Mouse (Mus musculus) neural tube, embryonic 11.5 days (tissue): Measurements from ENCODE around the gene Fosl1. TPM values are rescaled to one million over a fixed set of nuclear protein-coding genes. Genes with fewer than 3 reads are reported as not detected.
A peak's percentile ranks its signal among the peaks of the same experiment; 100 is the strongest.

Experiments used
- ATAC-seq: fragments of 200-750 bp; cut with Nextera tagmentation; 2 replicates; pipeline ENCODE4 v1.8.0; 2017; ENCODE audit warnings: moderate number of reproducible peaks, mild to moderate bottlenecking, moderate TSS enrichment, moderate library complexity; ENCODE audit not compliant: insufficient read depth, low FRiP score, low TSS enrichment
- DNase-seq: peaks from one replicate; pipeline ENCODE4 v3.0.0-alpha.2; 2015; ENCODE audit warnings: low spot score
- H3K27ac ChIP-seq: fragments of 300-500 bp; sonication (generic); 2 replicates; pipeline ENCODE4 v1.5.1; 2014; ENCODE audit warnings: low read depth, mild to moderate bottlenecking, low read length
- H3K27me3 ChIP-seq: fragments of 300-500 bp; sonication (generic); 2 replicates; pipeline ENCODE4 v1.6.1; 2014; ENCODE audit warnings: mild to moderate bottlenecking, low read length, mixed read lengths; ENCODE audit not compliant: control insufficient read depth, insufficient read depth
- H3K36me3 ChIP-seq: fragments of 300-500 bp; sonication (generic); 2 replicates; pipeline ENCODE4 v1.6.1; 2014; ENCODE audit warnings: mild to moderate bottlenecking, low read length, moderate library complexity, mixed read lengths; ENCODE audit not compliant: control insufficient read depth, insufficient read depth
- H3K4me1 ChIP-seq: fragments of 300-500 bp; sonication (generic); 2 replicates; pipeline ENCODE4 v1.6.1; 2014; ENCODE audit warnings: low read length, mixed read lengths; ENCODE audit not compliant: control insufficient read depth, insufficient read depth
- H3K4me2 ChIP-seq: fragments of 300-500 bp; sonication (generic); 2 replicates; pipeline ENCODE4 v1.6.1; 2014; ENCODE audit warnings: low read depth, mild to moderate bottlenecking, moderate library complexity
- H3K4me3 ChIP-seq: fragments of 300-500 bp; sonication (generic); 2 replicates; pipeline ENCODE4 v1.5.1; 2014; ENCODE audit warnings: low read depth, low read length
- H3K9ac ChIP-seq: fragments of 300-500 bp; sonication (generic); 2 replicates; pipeline ENCODE4 v1.6.1; 2014; ENCODE audit warnings: mild to moderate bottlenecking, low read length
- H3K9me3 ChIP-seq: fragments of 300-500 bp; sonication (generic); 2 replicates; pipeline ENCODE4 v1.6.1; 2016; ENCODE audit warnings: low read length; ENCODE audit not compliant: control insufficient read depth
- WGBS: fragments of 180-500 bp; shearing (Covaris S2); extraction: QIAGEN DNeasy Blood & Tissue Kit; methylation state at CpG from one replicate; pipeline ENCODE4 v1.1.7; 2014; 5-methylcytosine and 5-hydroxymethylcytosine counted together
- polyA plus RNA-seq: library from polyadenylated mRNA; unstranded; fragments of >200 nt; fragmentation: Nextera tagmentation; extraction: Ambion mirVana; gene quantifications from 2 replicates; pipeline ENCODE4 v1.2.1, GENCODE M21; 2014

Gene Fosl1
- polyA plus RNA-seq, 1 experiment from 2014 or later, result not detected

DNA sequence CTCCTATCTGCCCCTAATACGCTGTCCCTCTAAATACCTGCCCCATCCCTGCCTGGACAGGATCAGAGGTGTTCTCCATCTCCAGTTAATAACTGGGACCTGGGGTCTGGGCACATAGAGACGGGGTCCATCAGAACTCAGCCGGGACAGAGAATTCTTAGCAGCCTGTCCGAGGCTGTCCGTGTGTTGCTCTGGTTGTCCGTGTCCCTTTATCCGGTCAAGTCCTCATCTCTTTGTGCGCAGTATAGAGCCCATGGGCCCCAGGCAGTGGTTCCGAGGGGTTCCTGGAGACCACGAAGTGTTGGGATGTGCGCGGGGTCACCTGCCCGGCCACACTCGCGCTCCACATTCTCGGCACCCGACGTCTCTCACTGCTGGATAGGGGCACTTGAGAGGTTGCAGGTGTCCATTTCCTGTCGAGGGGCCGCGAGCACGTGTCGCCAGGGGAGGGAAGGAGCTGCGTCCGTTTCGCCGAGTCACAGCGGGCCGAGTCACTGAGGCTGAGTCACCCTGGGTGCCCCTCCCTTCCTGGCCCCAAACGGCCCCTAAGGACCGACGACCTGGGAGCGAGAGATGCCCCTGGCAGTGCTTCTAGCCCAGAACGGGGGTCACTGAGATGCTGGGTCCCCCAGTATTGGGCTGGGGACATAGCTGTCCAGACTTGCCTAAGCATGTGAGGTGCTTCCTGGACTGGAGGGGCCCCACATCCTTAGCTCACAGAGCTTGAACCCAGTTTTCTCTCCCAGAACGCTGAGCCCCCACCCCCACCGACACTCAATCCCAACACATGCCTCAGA, 1.2 kb downstream of the Fosl1 start:
- H3K9me3 ChIP-seq, result no peaks in the 10 kb centered on the region
- peaks cover 8% of the 10 kb centered on the region for H3K4me1 ChIP-seq
- no peaks in the 10 kb centered on the region for H3K36me3 ChIP-seq
- no peak overlapping the region for H3K27ac ChIP-seq
- no peak for ATAC-seq
- no peak overlapping the region for H3K9ac ChIP-seq
- peak overlapping the region; percentile 90 for H3K4me2 ChIP-seq
- peak overlapping the region; percentile 47 for H3K4me3 ChIP-seq
- WGBS, result 6% methylated on average over 36 of the region's 36 CpGs
- peak; percentile 18 for DNase-seq
- peaks cover 34% of the 10 kb centered on the region for H3K27me3 ChIP-seq

DNA sequence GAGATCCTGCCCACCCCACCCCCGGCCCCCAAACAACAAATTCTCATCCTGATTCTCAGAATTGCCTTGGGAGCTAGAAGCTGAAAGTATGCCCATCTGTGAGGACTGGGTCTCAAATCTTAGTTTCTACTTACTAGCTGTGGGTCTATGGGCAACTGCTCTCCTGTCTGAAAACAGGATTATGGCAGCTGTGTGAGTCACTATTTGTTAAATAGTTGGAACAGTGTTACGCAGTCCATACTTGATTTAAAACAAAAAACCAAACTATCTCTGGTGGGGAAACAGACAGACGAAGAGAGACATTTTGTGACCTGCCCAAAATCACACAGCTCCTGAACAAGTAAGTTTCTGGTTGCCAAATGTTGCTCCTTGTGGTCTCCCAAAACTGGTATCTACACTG, 2.3 kb downstream of the Fosl1 start:
- Histone ChIP-seq H3K4me3 (no peak overlapping the region), H3K9ac (no peak overlapping the region), H3K36me3 (no peaks in the 10 kb centered on the region), H3K27me3 (peaks cover 34% of the 10 kb centered on the region), H3K4me1 (peaks cover 8% of the 10 kb centered on the region), H3K9me3 (no peaks in the 10 kb centered on the region), H3K4me2 (no peak overlapping the region), H3K27ac (no peak overlapping the region)
- ATAC-seq (no peak), DNase-seq (no peak)
- 89% methylated on average over 3 of the region's 3 CpGs for WGBS

DNA sequence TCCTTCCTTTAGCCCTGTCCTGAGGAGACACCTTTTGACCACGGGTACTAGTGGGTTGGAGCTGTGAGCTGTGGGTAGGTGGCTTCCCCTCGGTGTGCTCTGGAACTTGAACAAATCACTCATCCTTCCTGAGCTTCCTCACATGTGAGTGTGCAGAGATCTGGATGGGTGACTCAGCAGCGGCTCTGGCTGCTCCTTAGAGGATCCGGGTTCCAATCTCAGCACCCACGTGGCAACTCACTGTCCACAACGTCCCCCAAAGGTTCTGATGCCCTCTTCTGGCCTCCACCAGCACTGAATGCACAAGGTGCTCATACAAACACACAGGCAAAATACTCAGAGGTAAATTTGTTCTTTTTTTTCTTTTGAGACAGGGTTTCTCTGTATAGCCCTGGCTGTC, 4.4 kb downstream of the Fosl1 start:
- 73% methylated on average over 6 of the region's 6 CpGs for WGBS
- Histone ChIP-seq H3K4me1 (peaks cover 19% of the 10 kb centered on the region), H3K4me3 (no peak overlapping the region), H3K36me3 (no peaks in the 10 kb centered on the region), H3K9ac (no peak overlapping the region), H3K27ac (no peak overlapping the region), H3K27me3 (peaks cover 29% of the 10 kb centered on the region), H3K4me2 (no peak overlapping the region), H3K9me3 (no peaks in the 10 kb centered on the region)
- no peak for ATAC-seq
- no peak for DNase-seq

DNA sequence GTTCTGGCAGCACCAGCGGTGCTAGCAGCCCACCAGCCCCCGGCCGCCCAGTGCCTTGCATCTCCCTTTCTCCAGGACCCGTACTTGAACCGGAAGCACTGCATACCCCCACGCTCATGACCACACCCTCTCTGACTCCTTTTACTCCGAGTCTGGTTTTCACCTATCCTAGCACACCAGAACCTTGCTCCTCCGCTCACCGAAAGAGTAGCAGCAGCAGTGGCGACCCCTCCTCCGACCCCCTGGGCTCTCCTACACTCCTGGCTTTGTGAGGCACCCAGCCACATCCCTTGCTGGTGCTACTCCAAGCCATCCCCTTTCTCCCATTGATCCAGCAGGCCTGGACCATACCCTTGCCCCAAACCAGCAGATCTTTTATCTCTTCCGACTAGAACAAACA, 7.7 kb downstream of the Fosl1 start:
- Histone ChIP-seq H3K36me3 (no peaks in the 10 kb centered on the region), H3K27me3 (peaks cover 5% of the 10 kb centered on the region; the same call in 1 of the 2 replicates), H3K4me2 (peak overlapping the region; percentile 15; the same call in 1 of the 2 replicates), H3K9ac (0 out of 2 replicates have a peak overlapping the region, but pooled peaks have one; percentile 11), H3K4me3 (no peak overlapping the region), H3K9me3 (no peaks in the 10 kb centered on the region), H3K4me1 (peaks cover 13% of the 10 kb centered on the region), H3K27ac (no peak overlapping the region)
- ATAC-seq, result no peak
- 88% methylated on average over 12 of the region's 12 CpGs for WGBS
- DNase-seq, result no peak

DNA sequence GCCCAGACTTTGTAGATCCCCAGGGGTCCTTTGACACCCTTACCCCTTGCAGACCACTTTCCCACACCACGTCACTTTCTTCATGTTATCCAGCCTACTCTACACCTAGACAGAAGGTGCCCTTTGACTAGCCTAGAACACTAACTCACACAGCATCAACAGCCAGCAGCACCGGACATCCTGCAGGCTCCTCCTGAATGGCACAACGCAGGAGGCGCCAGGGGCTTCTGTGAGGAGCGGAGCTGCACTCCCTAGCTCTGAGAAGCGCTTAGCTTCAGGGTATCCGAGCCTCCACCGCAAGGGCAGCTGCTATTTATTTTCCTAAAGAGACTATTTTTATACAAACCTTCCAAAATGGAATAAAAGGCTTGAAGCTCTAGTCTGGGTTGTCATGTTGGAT, 8.2 kb downstream of the Fosl1 start:
- H3K9me3 ChIP-seq, result no peaks in the 10 kb centered on the region
- peak overlapping the region; percentile 100 for H3K4me2 ChIP-seq
- no peaks in the 10 kb centered on the region for H3K36me3 ChIP-seq
- ATAC-seq, result no peak
- DNase-seq, result no peak
- H3K9ac ChIP-seq, result peak overlapping the region; percentile 11; the same call in 1 of the 2 replicates
- peaks cover 13% of the 10 kb centered on the region for H3K4me1 ChIP-seq
- peak overlapping the region; percentile 76 for H3K4me3 ChIP-seq
- no peak overlapping the region for H3K27ac ChIP-seq
- 73% methylated on average over 8 of the region's 8 CpGs for WGBS
- H3K27me3 ChIP-seq, result 0 out of 2 replicates have a peak, but pooled peaks cover 3% of the 10 kb centered on the region

DNA sequence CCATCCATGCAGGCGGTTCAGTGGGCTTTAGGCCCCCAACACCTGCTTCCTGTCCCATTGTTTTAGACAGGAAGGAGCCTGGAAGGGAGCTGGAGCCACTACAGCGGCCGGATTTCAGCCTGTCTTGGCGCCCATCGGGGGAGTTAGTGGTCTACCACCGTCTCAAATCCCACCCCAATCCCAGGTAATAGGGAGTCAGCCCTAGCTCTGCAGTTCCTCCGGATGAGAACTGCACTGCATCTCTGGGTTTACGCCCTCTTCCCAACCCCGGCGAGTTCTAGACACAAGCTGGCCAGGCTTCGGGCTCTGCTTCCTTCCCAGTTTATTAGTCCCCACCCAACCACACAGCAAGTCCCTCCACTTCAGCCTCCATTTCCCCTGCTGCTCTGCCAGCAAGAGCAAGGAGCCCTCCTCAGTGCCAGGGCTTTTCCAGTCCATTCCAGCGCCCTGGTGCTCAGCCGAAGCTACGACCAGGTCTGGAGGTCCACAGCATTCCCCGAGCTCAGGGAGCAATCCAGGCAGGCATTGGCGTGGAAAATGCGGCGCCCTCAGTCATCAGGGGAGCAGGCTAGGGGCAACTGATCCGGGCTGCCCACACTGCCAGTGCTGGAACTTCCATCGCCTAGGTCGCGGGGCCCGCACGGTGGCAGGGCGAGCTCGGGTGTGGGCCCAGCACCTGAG, 9.0 kb downstream of the Fosl1 start:
- peak overlapping the region; percentile 82 for H3K9ac ChIP-seq
- ATAC-seq, result no peak
- peaks cover 19% of the 10 kb centered on the region for H3K4me1 ChIP-seq
- H3K4me3 ChIP-seq, result peak overlapping the region; percentile 76
- WGBS, result 2% methylated on average over 26 of the region's 26 CpGs
- 0 out of 2 replicates have a peak, but pooled peaks cover 3% of the 10 kb centered on the region for H3K27me3 ChIP-seq
- H3K27ac ChIP-seq, result peak overlapping the region; percentile 87
- no peaks in the 10 kb centered on the region for H3K36me3 ChIP-seq
- H3K4me2 ChIP-seq, result peak overlapping the region; percentile 100
- DNase-seq, result no peak
- H3K9me3 ChIP-seq, result no peaks in the 10 kb centered on the region

DNA sequence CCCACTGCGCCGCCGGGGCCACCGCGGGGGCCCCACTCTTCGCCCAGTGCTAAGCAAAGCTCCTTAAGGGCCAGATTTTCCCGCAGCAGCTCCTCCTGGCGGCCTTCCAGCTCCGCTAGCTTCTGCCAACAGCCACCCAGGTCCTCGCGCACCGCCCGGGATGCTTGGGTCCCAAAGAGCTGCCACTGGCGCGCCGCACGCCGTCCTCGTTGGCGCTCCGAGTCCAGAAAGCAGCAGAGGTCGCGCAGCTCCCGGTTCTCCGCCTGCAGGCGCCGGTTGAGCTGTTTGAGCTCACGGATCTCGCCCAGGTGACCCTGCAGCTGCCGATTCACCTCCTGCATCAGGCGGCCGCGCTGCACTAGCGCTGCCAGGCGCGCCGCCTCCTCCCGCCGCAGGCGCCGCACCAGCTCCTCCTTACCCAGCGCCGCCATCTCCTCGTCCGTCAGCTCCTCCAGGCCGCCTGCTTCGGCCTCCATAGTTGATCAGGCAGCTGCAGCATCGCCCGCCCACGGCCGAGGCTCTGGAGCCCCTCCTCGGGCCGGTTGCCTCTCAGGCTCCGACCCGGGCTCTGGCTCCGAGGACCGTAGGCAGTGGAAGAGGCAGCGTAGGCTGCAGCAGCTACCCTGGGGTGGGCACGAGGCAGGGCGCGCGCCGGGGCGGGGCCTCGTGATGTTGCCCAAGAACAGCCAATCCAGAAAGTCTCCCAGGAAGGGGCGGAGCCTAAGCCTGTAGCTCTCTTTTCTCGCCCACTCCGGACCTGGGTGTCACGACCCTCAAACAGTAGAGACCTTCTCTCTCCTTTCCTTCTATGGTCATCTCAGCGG, 9.8 kb downstream of the Fosl1 start:
- peak overlapping the region; percentile 82 for H3K9ac ChIP-seq
- H3K4me1 ChIP-seq, result peaks cover 19% of the 10 kb centered on the region

DNA sequence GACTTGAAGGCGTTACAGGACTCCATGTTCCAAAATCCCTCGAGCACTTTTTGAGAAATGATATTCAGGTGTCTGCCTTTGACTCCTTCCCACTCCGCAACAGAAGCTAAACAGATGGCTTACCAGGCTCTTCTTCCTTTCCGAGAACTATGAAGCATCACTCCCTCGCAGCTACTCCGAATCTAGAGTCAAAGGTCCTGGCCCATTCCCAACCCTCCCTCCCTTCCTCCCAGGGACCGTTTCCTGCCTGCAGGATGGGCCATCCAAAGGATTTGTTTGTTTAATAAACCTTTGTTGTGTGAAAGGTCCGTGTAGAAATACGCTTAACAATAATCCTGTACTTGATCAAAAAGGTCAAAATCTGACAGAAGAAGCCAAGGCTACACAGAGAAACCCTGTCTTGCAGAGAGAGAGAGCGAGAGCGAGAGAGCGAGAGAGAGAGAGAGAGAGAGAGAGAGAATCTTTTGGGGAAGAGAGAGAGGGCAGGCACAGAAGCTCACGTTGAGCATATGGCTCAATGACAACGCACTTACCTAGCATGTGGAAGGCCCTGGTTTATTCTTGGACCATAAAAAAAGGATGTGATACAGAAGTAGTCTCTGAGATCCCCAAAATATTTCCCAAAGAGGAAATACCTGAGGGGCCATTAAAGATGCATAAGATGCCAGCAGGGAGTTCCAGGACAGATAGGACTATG, 10.5 kb downstream of the Fosl1 start, which contains the start of gene Ccdc85b:
Gene Ccdc85b, minus strand, starts transcription at position 149 of the 697 bp plus-strand sequence.
- Histone ChIP-seq H3K9ac (peak within 1 kb of the TSS; percentile 82), H3K4me2 (peak within 1 kb of the TSS; percentile 100), H3K4me3 (peak within 1 kb of the TSS; percentile 76), H3K27me3 (0 out of 2 replicates have a peak, but pooled peaks cover 3% of the 10 kb centered on the region), H3K4me1 (peaks cover 19% of the 10 kb centered on the region), H3K36me3 (peaks cover 2% of the 10 kb centered on the region; the same call in 1 of the 2 replicates), H3K9me3 (no peaks in the 10 kb centered on the region), H3K27ac (peak within 1 kb of the TSS; percentile 87)
- no peak for ATAC-seq
- WGBS, result 17% methylated on average over 14 of the region's 14 CpGs
- no peak for DNase-seq

More for the DNA sequence above, 9.8 kb downstream of the Fosl1 start:
- Histone ChIP-seq H3K27ac (peak overlapping the region; percentile 87), H3K9me3 (no peaks in the 10 kb centered on the region), H3K4me2 (peak overlapping the region; percentile 100), H3K36me3 (no peaks in the 10 kb centered on the region), H3K4me3 (peak overlapping the region; percentile 76), H3K27me3 (0 out of 2 replicates have a peak, but pooled peaks cover 3% of the 10 kb centered on the region)
- DNase-seq (peak; percentile 94), ATAC-seq (peak; percentile 86)
- WGBS, result under 1% methylated on average over 70 of the region's 70 CpGs
